Mouse (Mus musculus) cerebellum, adult 2 months (tissue): ENCODE results near the gene Ppfia4.

Experiments used
- CTCF ChIP-seq: fragments of 200-500 bp; IDR thresholded peaks from 2 replicates; pipeline ENCODE4 v1.5.1; 2011; ENCODE audit warnings: low read depth, mild to moderate bottlenecking, control low read depth, low read length, moderate library complexity, borderline replicate concordance; ENCODE audit not compliant: insufficient read depth
- POLR2A ChIP-seq: fragments of 200-500 bp; IDR thresholded peaks from 2 replicates; pipeline ENCODE4 v1.6.1; 2011; ENCODE audit warnings: low read length, control low read depth, borderline replicate concordance; ENCODE audit not compliant: insufficient read depth

GRCm38 (mm10) chr1:134347791-134348190 lies 15.1 kb upstream of the Ppfia4 start:
- TF ChIP-seq CTCF (no peak), POLR2A (no peak)
